Mouse (Mus musculus) neural tube, embryonic 14.5 days (tissue): ENCODE results near the gene Cenpa. TPM values are rescaled to one million over a fixed set of nuclear protein-coding genes. Genes with fewer than 3 reads are reported as not detected.

Experiments used
- ATAC-seq: fragments of 200-750 bp; cut with Nextera tagmentation; 2 replicates; pipeline ENCODE4 v1.8.0; 2017; ENCODE audit warnings: low read depth, mild to moderate bottlenecking, moderate TSS enrichment, moderate library complexity
- H3K27ac ChIP-seq: fragments of 300-500 bp; sonication (generic); 2 replicates; pipeline ENCODE4 v1.5.1; 2014; ENCODE audit warnings: low read depth, mild to moderate bottlenecking, control low read depth, low read length, moderate library complexity, mixed read lengths
- H3K27me3 ChIP-seq: fragments of 300-500 bp; sonication (generic); 2 replicates; pipeline ENCODE4 v1.6.1; 2014; ENCODE audit warnings: low read length; ENCODE audit not compliant: control insufficient read depth, insufficient read depth
- H3K36me3 ChIP-seq: fragments of 300-500 bp; sonication (generic); 2 replicates; pipeline ENCODE4 v1.6.1; 2014; ENCODE audit warnings: low read length, mixed read lengths; ENCODE audit not compliant: control insufficient read depth, insufficient read depth
- H3K4me1 ChIP-seq: fragments of 300-500 bp; sonication (generic); 2 replicates; pipeline ENCODE4 v1.6.1; 2014; ENCODE audit warnings: low read length; ENCODE audit not compliant: control insufficient read depth, insufficient read depth
- H3K4me2 ChIP-seq: fragments of 300-500 bp; sonication (generic); 2 replicates; pipeline ENCODE4 v1.6.1; 2014; ENCODE audit warnings: mild to moderate bottlenecking, low read depth, low read length, control low read depth
- H3K4me3 ChIP-seq: fragments of 300-500 bp; sonication (generic); 2 replicates; pipeline ENCODE4 v1.5.1; 2014; ENCODE audit warnings: low read depth, low read length, control low read depth, mixed read lengths
- H3K9ac ChIP-seq: fragments of 300-500 bp; sonication (generic); replicated peaks from 2 replicates; pipeline ENCODE4 v1.6.1; 2014; ENCODE audit warnings: low read depth, mild to moderate bottlenecking, control low read depth, low read length, mixed read lengths
- H3K9me3 ChIP-seq: fragments of 300-500 bp; sonication (generic); 2 replicates; pipeline ENCODE4 v1.6.1; 2016; ENCODE audit warnings: low read length; ENCODE audit not compliant: control insufficient read depth
- WGBS: fragments of 180-500 bp; shearing (Covaris S2); extraction: QIAGEN DNeasy Blood & Tissue Kit; methylation state at CpG from one replicate; pipeline ENCODE4 v1.1.7; 2014; 5-methylcytosine and 5-hydroxymethylcytosine counted together
- polyA plus RNA-seq: library from polyadenylated mRNA; unstranded; fragments of >200 nt; fragmentation: Nextera tagmentation; extraction: Ambion mirVana; gene quantifications from 2 replicates; pipeline ENCODE4 v1.2.1, GENCODE M21; 2014

The Cenpa gene
- polyA plus RNA-seq, 1 experiment from 2014 or later: 23.7 TPM

- ATAC-seq: peak; percentile 63
- peak overlapping the region; percentile 47; the same call in 1 of the 2 replicates for H3K9ac ChIP-seq
- H3K27me3 ChIP-seq: peaks cover 20% of the 10 kb centered on the region
- H3K9me3 ChIP-seq: no peaks in the 10 kb centered on the region
- peak overlapping the region; percentile 64 for H3K4me2 ChIP-seq
- H3K36me3 ChIP-seq: no peaks in the 10 kb centered on the region
- H3K4me3 ChIP-seq: peak overlapping the region; percentile 28
- peaks cover 4% of the 10 kb centered on the region for H3K4me1 ChIP-seq
- no peak overlapping the region for H3K27ac ChIP-seq
- WGBS: 2% methylated on average over 69 of the region's 69 CpGs
Observed at GRCm38 (mm10) chr5:30622177-30622840, 44.3 kb upstream of the Cenpa start.

- no peaks in the 10 kb centered on the region for H3K36me3 ChIP-seq
- peak overlapping the region; percentile 64 for H3K4me2 ChIP-seq
- peak overlapping the region; percentile 28 for H3K4me3 ChIP-seq
- H3K9ac ChIP-seq: peak overlapping the region; percentile 47; the same call in 1 of the 2 replicates
- no peak overlapping the region for H3K27ac ChIP-seq
- peaks cover 20% of the 10 kb centered on the region for H3K27me3 ChIP-seq
- H3K9me3 ChIP-seq: no peaks in the 10 kb centered on the region
- ATAC-seq: no peak; the same call in 1 of the 2 replicates
- WGBS: 3% methylated on average over 10 of the region's 10 CpGs
- H3K4me1 ChIP-seq: peaks cover 4% of the 10 kb centered on the region
Observed at GRCm38 (mm10) chr5:30622841-30623185, 43.8 kb upstream of the Cenpa start.

GRCm38 (mm10) chr5:30623380-30623779, 43.2 kb upstream of the Cenpa start:
- Histone ChIP-seq H3K4me3 (no peak overlapping the region), H3K4me2 (no peak overlapping the region), H3K27me3 (peaks cover 20% of the 10 kb centered on the region), H3K9ac (no peak overlapping the region), H3K27ac (no peak overlapping the region), H3K9me3 (no peaks in the 10 kb centered on the region), H3K4me1 (peaks cover 4% of the 10 kb centered on the region), H3K36me3 (no peaks in the 10 kb centered on the region)
- no peak for ATAC-seq
- WGBS: 67% methylated on average over 2 of the region's 2 CpGs

- no peak for ATAC-seq
Observed at GRCm38 (mm10) chr5:30624311-30624710, 42.3 kb upstream of the Cenpa start.

GRCm38 (mm10) chr5:30624908-30625307, 41.7 kb upstream of the Cenpa start:
- H3K4me3 ChIP-seq: no peak overlapping the region
- 56% methylated on average over 4 of the region's 4 CpGs for WGBS
- H3K27me3 ChIP-seq: peaks cover 20% of the 10 kb centered on the region

More at GRCm38 (mm10) chr5:30624311-30624710, 42.3 kb upstream of the Cenpa start:
- no peak overlapping the region for H3K4me3 ChIP-seq
- H3K27ac ChIP-seq: no peak overlapping the region
- H3K4me2 ChIP-seq: no peak overlapping the region
- no peak overlapping the region for H3K9ac ChIP-seq
- H3K4me1 ChIP-seq: peaks cover 4% of the 10 kb centered on the region
- 38% methylated on average over 1 of the region's 1 CpGs for WGBS
- peaks cover 20% of the 10 kb centered on the region for H3K27me3 ChIP-seq
- H3K36me3 ChIP-seq: no peaks in the 10 kb centered on the region
- no peaks in the 10 kb centered on the region for H3K9me3 ChIP-seq

GRCm38 (mm10) chr5:30625379-30625778, 41.2 kb upstream of the Cenpa start:
- WGBS: 74% methylated on average over 3 of the region's 3 CpGs
- H3K9ac ChIP-seq: no peak overlapping the region
- H3K36me3 ChIP-seq: no peaks in the 10 kb centered on the region

More at GRCm38 (mm10) chr5:30624908-30625307, 41.7 kb upstream of the Cenpa start:
- no peaks in the 10 kb centered on the region for H3K36me3 ChIP-seq
- H3K9me3 ChIP-seq: no peaks in the 10 kb centered on the region
- H3K4me1 ChIP-seq: peaks cover 4% of the 10 kb centered on the region
- H3K4me2 ChIP-seq: no peak overlapping the region
- no peak overlapping the region for H3K9ac ChIP-seq
- no peak for ATAC-seq
- H3K27ac ChIP-seq: no peak overlapping the region

GRCm38 (mm10) chr5:30626331-30627105, 40.1 kb upstream of the Cenpa start:
- H3K9me3 ChIP-seq: no peaks in the 10 kb centered on the region
- no peak overlapping the region for H3K4me3 ChIP-seq
- no peak overlapping the region for H3K9ac ChIP-seq
- H3K4me2 ChIP-seq: no peak overlapping the region
- ATAC-seq: no peak
- no peak overlapping the region for H3K27ac ChIP-seq
- peaks cover 4% of the 10 kb centered on the region for H3K4me1 ChIP-seq
- peaks cover 12% of the 10 kb centered on the region for H3K27me3 ChIP-seq
- WGBS: 86% methylated on average over 8 of the region's 8 CpGs
- no peaks in the 10 kb centered on the region for H3K36me3 ChIP-seq

More at GRCm38 (mm10) chr5:30625379-30625778, 41.2 kb upstream of the Cenpa start:
- Histone ChIP-seq H3K4me2 (no peak overlapping the region), H3K9me3 (no peaks in the 10 kb centered on the region), H3K27me3 (peaks cover 20% of the 10 kb centered on the region), H3K4me1 (peaks cover 4% of the 10 kb centered on the region), H3K27ac (no peak overlapping the region), H3K4me3 (no peak overlapping the region)
- ATAC-seq: no peak

- no peak overlapping the region for H3K27ac ChIP-seq
- ATAC-seq: no peak
- H3K36me3 ChIP-seq: no peaks in the 10 kb centered on the region
- H3K9me3 ChIP-seq: no peaks in the 10 kb centered on the region
- H3K4me2 ChIP-seq: no peak overlapping the region
- H3K4me3 ChIP-seq: no peak overlapping the region
- no peaks in the 10 kb centered on the region for H3K4me1 ChIP-seq
- H3K27me3 ChIP-seq: no peaks in the 10 kb centered on the region
- WGBS: 82% methylated on average over 3 of the region's 3 CpGs
- H3K9ac ChIP-seq: no peak overlapping the region
Observed at GRCm38 (mm10) chr5:30628511-30628910, 38.1 kb upstream of the Cenpa start.

GRCm38 (mm10) chr5:30630401-30630800, 36.2 kb upstream of the Cenpa start:
- H3K4me2 ChIP-seq: no peak overlapping the region
- H3K27me3 ChIP-seq: no peaks in the 10 kb centered on the region
- no peaks in the 10 kb centered on the region for H3K9me3 ChIP-seq
- no peaks in the 10 kb centered on the region for H3K36me3 ChIP-seq
- 81% methylated on average over 6 of the region's 6 CpGs for WGBS
- H3K9ac ChIP-seq: no peak overlapping the region
- ATAC-seq: no peak
- H3K27ac ChIP-seq: no peak overlapping the region
- no peaks in the 10 kb centered on the region for H3K4me1 ChIP-seq
- H3K4me3 ChIP-seq: no peak overlapping the region
